Mouse (Mus musculus) spleen, adult 2 months (tissue): ENCODE measurements around the gene Immp2l.

Experiments used
- CTCF ChIP-seq: fragments of 200-500 bp; IDR thresholded peaks from 2 replicates; pipeline ENCODE4 v1.5.1; 2011; ENCODE audit warnings: mild to moderate bottlenecking, inconsistent platforms; ENCODE audit not compliant: insufficient read depth, insufficient read length, insufficient replicate concordance; ENCODE audit errors: extremely low read depth
- POLR2A ChIP-seq: fragments of 200-500 bp; IDR thresholded peaks from 2 replicates; pipeline ENCODE4 v1.6.1; 2011; ENCODE audit warnings: low read depth, low read length, inconsistent platforms

GRCm38 (mm10) chr12:41946536-41946935, 922.6 kb downstream of the Immp2l start:
- TF ChIP-seq CTCF (no peak), POLR2A (no peak)
